Mouse (Mus musculus) ES-Bruce4 (cell line): Measurements from ENCODE around the gene E330021D16Rik.

Experiments
- CTCF ChIP-seq: IDR thresholded peaks from one replicate; pipeline ENCODE4 v1.8.1; 2011; ENCODE audit warnings: low read depth, low read length
- EP300 ChIP-seq: IDR thresholded peaks from 2 replicates; pipeline ENCODE4 v1.6.1; 2011; ENCODE audit warnings: low read depth, low read length; ENCODE audit not compliant: insufficient read depth
- POLR2A ChIP-seq: IDR thresholded peaks from one replicate; pipeline ENCODE4 v1.8.1; 2011; ENCODE audit warnings: low read length; ENCODE audit not compliant: insufficient read depth

- TF ChIP-seq CTCF: no peak
- no peak for TF ChIP-seq EP300
- no peak for TF ChIP-seq POLR2A
Observed at GRCm38 (mm10) chr6:136364430-136365098, 50.8 kb downstream of the E330021D16Rik start.
